Mouse (Mus musculus) neural tube, embryonic 13.5 days (tissue): Measurements from ENCODE around the gene Ugt2a2. TPM values are rescaled to one million over a fixed set of nuclear protein-coding genes. Genes with fewer than 3 reads are reported as not detected.
"Not testable (repeated sequence)": the region's sequence is repeated elsewhere in the genome, so short reads cannot be mapped to it uniquely, and the experiment has no call there.

Experiments used
- ATAC-seq: fragments of 200-750 bp; cut with Nextera tagmentation; 2 replicates; pipeline ENCODE4 v1.8.0; 2017; ENCODE audit warnings: low read depth, mild to moderate bottlenecking, moderate TSS enrichment, moderate library complexity
- H3K27ac ChIP-seq: fragments of 300-500 bp; sonication (generic); replicated peaks from 2 replicates; pipeline ENCODE4 v1.5.1; 2015; ENCODE audit warnings: moderate library complexity, mild to moderate bottlenecking, inconsistent platforms
- H3K27me3 ChIP-seq: fragments of 300-500 bp; sonication (generic); 2 replicates; pipeline ENCODE4 v1.6.1; 2015; ENCODE audit warnings: mild to moderate bottlenecking, inconsistent platforms
- H3K36me3 ChIP-seq: fragments of 300-500 bp; sonication (generic); 2 replicates; pipeline ENCODE4 v1.6.1; 2015; ENCODE audit warnings: mild to moderate bottlenecking, inconsistent platforms
- H3K4me1 ChIP-seq: fragments of 300-500 bp; sonication (generic); replicated peaks from 2 replicates; pipeline ENCODE4 v1.6.1; 2015; ENCODE audit warnings: inconsistent platforms
- H3K4me2 ChIP-seq: fragments of 300-500 bp; sonication (generic); 2 replicates; pipeline ENCODE4 v1.6.1; 2015; ENCODE audit warnings: inconsistent platforms, mild to moderate bottlenecking, moderate library complexity
- H3K4me3 ChIP-seq: fragments of 300-500 bp; sonication (generic); 2 replicates; pipeline ENCODE4 v1.5.1; 2015; ENCODE audit warnings: mild to moderate bottlenecking, inconsistent platforms
- H3K9ac ChIP-seq: fragments of 300-500 bp; sonication (generic); 2 replicates; pipeline ENCODE4 v1.6.1; 2015; ENCODE audit warnings: moderate library complexity, mild to moderate bottlenecking, inconsistent platforms
- H3K9me3 ChIP-seq: fragments of 300-500 bp; sonication (generic); 2 replicates; pipeline ENCODE4 v1.6.1; 2016; ENCODE audit warnings: inconsistent platforms
- WGBS: fragments of 180-500 bp; shearing (Covaris S2); methylation state at CpG from one replicate; pipeline ENCODE4 v1.1.7; 2015; 5-methylcytosine and 5-hydroxymethylcytosine counted together
- polyA plus RNA-seq: library from polyadenylated mRNA; unstranded; fragments of >200 nt; fragmentation: Nextera tagmentation; extraction: Ambion mirVana; gene quantifications from 2 replicates; pipeline ENCODE4 v1.2.1, GENCODE M21; 2015

Gene Ugt2a2
- not detected in 2 replicates for polyA plus RNA-seq

DNA sequence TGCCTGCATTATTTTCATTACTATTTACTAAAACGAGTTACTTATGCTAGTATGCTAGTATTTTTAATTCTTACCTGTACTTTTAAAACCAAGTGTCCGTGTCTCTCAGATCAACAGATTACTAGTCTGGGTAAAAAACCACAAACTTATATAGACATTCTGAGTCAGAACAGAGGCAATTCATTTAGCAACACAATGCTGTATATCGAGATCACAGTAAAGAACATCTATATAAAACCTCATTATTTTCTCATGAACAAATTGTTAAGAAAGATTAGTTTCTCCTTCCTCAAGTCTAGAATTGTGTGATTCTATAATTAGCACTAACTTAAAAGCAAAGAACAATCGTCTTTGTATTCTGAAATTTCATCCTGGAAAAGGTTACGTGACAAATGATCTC, at the start of gene Ugt2a2:
Gene Ugt2a2 (minus strand): TSS at position 101 of the 400 bp plus-strand sequence.
- Histone ChIP-seq H3K36me3 (no peaks in the 10 kb centered on the region), H3K4me3 (no peak within 1 kb of the TSS), H3K27me3 (no peaks in the 10 kb centered on the region), H3K4me1 (no peaks in the 10 kb centered on the region), H3K9me3 (no peaks in the 10 kb centered on the region), H3K4me2 (no peak within 1 kb of the TSS), H3K27ac (no peak within 1 kb of the TSS), H3K9ac (no peak within 1 kb of the TSS)
- no peak for ATAC-seq
- WGBS = 83% methylated on average over 5 of the region's 5 CpGs

DNA sequence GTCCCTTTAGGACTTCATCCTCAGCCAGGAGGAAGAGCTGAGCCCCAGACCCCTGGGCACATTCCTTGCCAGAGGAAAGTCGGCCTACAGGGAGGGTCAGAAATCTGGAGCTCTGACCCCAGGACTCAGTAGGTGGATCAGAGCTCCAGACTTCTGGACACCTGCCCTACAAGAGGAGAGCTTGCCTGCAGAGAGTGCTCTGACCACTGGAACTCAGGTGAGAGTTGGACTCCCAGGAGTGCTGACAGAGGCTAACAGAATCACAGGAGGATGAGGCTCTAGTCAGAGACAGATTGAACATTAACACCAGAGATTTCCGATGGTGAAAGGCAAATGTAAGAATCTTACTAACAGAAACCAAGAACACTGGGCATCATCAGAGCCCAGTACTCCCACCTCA, 41.5 kb upstream of the Ugt2a2 start:
- not testable (repeated sequence) for H3K9me3 ChIP-seq, H3K4me1 ChIP-seq, H3K4me3 ChIP-seq, ATAC-seq, H3K36me3 ChIP-seq, H3K9ac ChIP-seq, H3K27me3 ChIP-seq, H3K4me2 ChIP-seq, H3K27ac ChIP-seq
- WGBS = 91% methylated on average over 2 of the region's 2 CpGs

DNA sequence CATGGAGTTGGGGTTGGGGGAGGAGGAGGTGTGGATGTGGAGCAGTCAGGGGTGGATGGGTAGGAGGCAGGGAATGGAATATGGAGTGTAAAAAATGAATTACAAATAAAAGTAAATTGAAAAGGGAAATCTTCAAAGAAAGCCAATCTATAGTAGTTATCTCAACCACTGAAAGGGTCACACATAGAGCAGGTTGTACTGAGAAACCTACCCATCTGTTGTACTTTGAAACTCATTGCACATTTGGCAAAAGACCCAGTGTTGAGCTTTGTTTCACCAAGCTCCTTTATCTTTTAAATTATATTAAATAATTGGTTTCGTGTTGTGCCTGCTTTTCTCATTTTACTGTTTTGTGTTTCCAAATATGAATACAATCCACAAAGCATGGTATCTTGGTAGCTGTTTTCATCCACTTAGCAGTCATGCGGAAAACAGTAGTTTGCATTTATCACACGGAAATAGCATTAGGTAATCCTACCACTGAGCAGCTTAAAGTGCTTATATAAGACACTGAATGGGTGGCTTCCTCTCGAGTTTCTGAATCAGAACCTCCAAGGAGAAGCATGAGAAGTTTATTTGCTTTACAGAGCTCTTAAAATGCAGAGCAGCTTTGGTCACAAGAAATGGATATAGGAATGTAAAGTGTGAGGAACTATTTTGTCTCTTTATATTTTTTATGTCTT, 23.9 kb upstream of the Ugt2a2 start:
- H3K4me2 ChIP-seq = no peak overlapping the region
- no peak overlapping the region for H3K9ac ChIP-seq
- no peaks in the 10 kb centered on the region for H3K36me3 ChIP-seq
- no peak for ATAC-seq
- H3K27ac ChIP-seq = no peak overlapping the region
- no peak overlapping the region for H3K4me3 ChIP-seq
- H3K4me1 ChIP-seq = no peaks in the 10 kb centered on the region
- no peaks in the 10 kb centered on the region for H3K27me3 ChIP-seq
- 70% methylated on average over 4 of the region's 4 CpGs for WGBS
- H3K9me3 ChIP-seq = no peaks in the 10 kb centered on the region

DNA sequence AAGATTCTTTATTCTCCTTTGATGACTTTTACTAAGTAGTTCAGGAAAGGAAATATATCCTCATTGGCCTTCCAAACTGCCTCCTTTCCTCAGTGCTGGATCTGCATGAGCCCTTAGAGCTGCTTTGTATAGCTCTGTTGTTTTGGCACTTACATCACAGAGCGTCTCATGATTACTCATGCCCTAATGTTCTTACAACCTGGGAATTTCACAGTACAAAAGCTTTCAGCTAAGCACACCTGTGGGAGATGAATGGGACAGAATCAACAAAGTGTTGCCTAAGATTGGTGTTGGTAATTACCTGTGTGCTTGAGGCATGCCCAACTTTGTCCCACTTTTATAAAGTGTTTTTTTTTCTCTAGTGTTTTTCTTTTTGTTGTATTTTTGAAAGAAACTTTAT, 20.6 kb upstream of the Ugt2a2 start:
- ATAC-seq = no peak
- no peak overlapping the region for H3K4me3 ChIP-seq
- no peaks in the 10 kb centered on the region for H3K9me3 ChIP-seq
- no peak overlapping the region for H3K9ac ChIP-seq
- H3K4me1 ChIP-seq = no peaks in the 10 kb centered on the region
- WGBS = 75% methylated on average over 1 of the region's 1 CpGs
- H3K27me3 ChIP-seq = no peaks in the 10 kb centered on the region
- H3K27ac ChIP-seq = no peak overlapping the region
- no peak overlapping the region for H3K4me2 ChIP-seq
- H3K36me3 ChIP-seq = no peaks in the 10 kb centered on the region

DNA sequence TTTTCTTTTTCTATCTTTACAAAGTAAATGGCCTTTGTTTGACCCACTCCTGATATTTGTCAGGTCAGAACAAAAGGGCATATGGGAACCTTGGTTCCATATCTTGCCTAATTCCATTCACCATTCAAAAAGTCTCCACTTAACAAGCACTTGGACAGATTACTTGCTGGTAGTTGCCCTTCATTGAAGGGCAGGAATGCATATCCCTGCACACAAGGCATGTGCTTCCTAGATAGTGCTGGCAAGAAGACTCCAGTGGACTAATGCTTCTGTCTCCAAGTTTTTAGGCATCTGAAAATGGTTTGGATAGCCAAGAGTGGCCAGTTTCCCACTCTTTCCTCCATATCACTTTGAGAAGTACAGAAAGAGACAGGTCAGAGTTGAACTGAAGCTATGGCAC, 17.3 kb upstream of the Ugt2a2 start:
- H3K4me2 ChIP-seq = no peak overlapping the region

DNA sequence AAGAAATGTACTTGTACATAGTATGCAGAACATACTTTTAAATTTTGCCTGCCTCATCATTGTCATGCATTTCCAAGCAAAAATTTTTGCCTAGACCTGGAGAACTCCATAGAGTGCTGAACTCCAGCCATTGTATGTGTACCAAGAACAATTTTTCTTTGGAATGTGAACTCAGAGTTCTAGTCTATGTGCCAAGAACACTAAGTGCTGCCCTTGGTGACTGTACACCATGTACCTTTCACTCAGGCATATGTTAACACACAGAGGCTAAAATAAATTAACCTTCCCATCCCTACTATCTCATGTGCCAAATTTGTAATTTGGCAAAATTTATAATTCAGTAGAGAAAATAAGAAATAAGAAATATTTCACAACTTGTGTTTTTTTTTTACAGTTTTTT, 16.9 kb upstream of the Ugt2a2 start:
- H3K27ac ChIP-seq = no peak overlapping the region
- H3K27me3 ChIP-seq = no peaks in the 10 kb centered on the region
- no peak for ATAC-seq
- H3K36me3 ChIP-seq = no peaks in the 10 kb centered on the region
- no peaks in the 10 kb centered on the region for H3K9me3 ChIP-seq
- H3K4me3 ChIP-seq = no peak overlapping the region
- no peaks in the 10 kb centered on the region for H3K4me1 ChIP-seq
- H3K9ac ChIP-seq = no peak overlapping the region
- H3K4me2 ChIP-seq = no peak overlapping the region

More for the DNA sequence above, 17.3 kb upstream of the Ugt2a2 start:
- no peak overlapping the region for H3K9ac ChIP-seq
- H3K4me1 ChIP-seq = no peaks in the 10 kb centered on the region
- no peak overlapping the region for H3K27ac ChIP-seq
- no peak overlapping the region for H3K4me3 ChIP-seq
- no peaks in the 10 kb centered on the region for H3K27me3 ChIP-seq
- H3K36me3 ChIP-seq = no peaks in the 10 kb centered on the region
- no peaks in the 10 kb centered on the region for H3K9me3 ChIP-seq
- ATAC-seq = no peak

DNA sequence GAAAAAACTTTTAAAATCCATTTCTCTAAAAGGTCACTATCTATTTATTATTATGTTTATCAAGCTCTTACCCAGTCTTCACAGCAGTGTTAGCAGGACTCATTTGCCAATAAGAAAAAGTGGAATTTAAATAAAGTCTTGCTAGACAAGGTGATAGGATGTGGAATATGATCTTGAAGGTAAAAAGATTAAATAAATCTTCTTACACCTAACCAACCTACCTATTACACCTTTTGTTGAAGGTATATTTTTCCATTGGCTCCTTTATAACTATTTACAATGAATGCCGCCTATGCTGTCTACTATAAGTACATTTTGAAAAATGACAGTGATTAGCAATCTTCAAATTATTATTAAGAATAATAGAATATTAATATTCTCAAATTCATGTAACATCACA, 8.7 kb upstream of the Ugt2a2 start, which contains the start of gene Ugt2a1:
Gene Ugt2a1 (minus strand): TSS at position 101 of the 400 bp plus-strand sequence.
- Histone ChIP-seq H3K27ac (no peak within 1 kb of the TSS), H3K4me1 (no peaks in the 10 kb centered on the region), H3K9ac (no peak within 1 kb of the TSS), H3K9me3 (no peaks in the 10 kb centered on the region), H3K4me2 (no peak within 1 kb of the TSS), H3K27me3 (no peaks in the 10 kb centered on the region), H3K36me3 (no peaks in the 10 kb centered on the region), H3K4me3 (no peak within 1 kb of the TSS)
- WGBS = 96% methylated on average over 1 of the region's 1 CpGs
- ATAC-seq = no peak

DNA sequence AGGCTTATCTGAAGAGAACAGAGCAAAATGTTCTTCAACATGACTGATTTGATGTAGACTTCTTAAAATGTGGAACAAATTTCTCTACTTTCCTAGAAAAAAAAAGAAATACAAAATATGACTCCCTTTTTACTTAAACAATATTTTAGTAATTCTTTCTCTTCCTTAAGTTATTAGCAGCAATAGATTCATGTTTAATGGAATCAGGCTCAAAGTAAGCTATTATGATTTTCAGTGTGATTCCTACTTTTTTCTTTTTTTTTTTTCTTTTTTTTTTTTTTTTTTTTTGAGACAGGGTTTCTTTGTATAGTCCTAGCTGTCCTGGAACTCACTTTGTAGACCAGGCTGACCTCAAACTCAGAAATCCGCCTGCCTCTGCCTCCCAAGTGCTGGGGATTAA, 4.6 kb upstream of the Ugt2a2 start, which contains the start of gene Gm43638:
Gene Gm43638 (minus strand): TSS at position 101 of the 400 bp plus-strand sequence.
- not testable (repeated sequence) for H3K4me3 ChIP-seq, H3K9ac ChIP-seq, H3K36me3 ChIP-seq, H3K27me3 ChIP-seq, H3K9me3 ChIP-seq, ATAC-seq, H3K4me1 ChIP-seq, H3K4me2 ChIP-seq, H3K27ac ChIP-seq
- WGBS = 94% methylated on average over 1 of the region's 1 CpGs

DNA sequence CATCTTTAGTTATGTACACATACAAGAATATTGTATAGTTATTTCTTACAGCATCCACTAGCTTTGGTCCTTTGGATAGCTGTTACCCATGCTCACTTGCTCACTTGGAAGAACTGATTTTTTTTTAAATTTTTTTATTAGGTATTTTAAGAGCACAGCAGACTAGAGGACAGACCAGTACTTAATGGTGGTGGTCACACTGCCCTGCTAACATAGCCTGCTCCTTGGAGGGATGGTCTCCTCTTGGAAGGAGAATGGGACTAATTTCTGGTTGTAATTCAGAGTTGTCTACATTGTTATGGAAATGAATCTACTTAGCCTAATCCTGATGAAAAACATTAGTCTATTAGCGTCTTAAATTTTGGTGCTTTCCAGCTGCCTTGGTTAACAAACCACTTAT, 23.2 kb downstream of the Ugt2a2 start:
- WGBS = 33% methylated on average over 1 of the region's 1 CpGs
- no peak for ATAC-seq

DNA sequence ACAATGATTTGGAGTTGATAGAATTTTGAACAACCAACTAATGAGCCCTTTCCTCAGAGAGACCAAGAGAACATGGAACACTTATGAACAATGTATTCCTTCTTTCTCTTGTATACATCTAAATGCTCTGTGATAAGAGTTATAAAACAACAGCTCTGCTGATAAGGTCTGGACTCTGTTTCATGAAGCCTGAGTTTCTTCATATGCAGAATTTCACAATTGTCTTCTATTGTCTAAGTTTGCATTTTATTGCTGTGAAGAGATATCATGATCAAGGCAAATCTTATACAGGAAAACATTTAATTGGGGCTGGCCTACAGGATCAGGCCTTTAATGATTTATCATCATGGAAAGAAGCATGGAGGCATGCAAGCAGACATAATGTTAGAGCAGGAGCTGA, 24.4 kb downstream of the Ugt2a2 start:
- H3K36me3 ChIP-seq = no peaks in the 10 kb centered on the region
- no peak for ATAC-seq
- H3K9ac ChIP-seq = no peak overlapping the region
- H3K4me3 ChIP-seq = no peak overlapping the region
- no peaks in the 10 kb centered on the region for H3K4me1 ChIP-seq
- H3K9me3 ChIP-seq = no peaks in the 10 kb centered on the region
- no peaks in the 10 kb centered on the region for H3K27me3 ChIP-seq
- H3K27ac ChIP-seq = no peak overlapping the region
- H3K4me2 ChIP-seq = no peak overlapping the region

More for the DNA sequence above, 23.2 kb downstream of the Ugt2a2 start:
- Histone ChIP-seq H3K9ac (no peak overlapping the region), H3K36me3 (no peaks in the 10 kb centered on the region), H3K4me2 (no peak overlapping the region), H3K4me1 (no peaks in the 10 kb centered on the region), H3K9me3 (no peaks in the 10 kb centered on the region), H3K27ac (no peak overlapping the region), H3K4me3 (no peak overlapping the region), H3K27me3 (no peaks in the 10 kb centered on the region)

DNA sequence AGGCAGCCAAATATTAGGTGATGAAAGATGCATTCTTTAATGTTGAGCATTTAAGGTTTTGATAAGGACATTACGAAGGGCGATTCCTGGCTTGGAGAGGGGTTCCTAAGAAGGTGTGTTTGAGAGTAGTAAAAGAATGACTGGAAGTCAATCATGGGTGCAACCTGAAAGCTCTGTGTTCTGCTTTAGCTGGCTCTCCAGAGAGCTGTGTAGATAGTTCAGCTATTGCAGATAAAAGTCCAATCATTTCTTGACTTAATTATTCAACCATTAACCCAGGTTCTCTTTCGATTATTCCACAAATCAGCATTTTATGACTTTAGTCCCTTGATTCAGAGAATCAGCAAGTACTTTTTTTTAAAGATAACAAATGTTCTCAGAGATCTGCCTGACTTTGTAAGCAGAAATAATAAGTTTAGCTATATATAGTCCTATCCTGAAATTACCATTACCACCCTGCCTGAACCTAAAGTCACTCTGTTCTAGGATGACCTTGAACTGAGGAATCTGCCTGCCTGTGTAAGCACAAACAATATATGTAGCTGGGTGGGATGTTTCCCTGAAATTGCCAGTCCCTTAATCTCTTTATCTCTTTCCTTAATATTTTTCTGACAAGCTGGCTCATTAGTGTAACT, 25.7 kb downstream of the Ugt2a2 start:
- Histone ChIP-seq H3K4me1 (no peaks in the 10 kb centered on the region), H3K4me2 (no peak overlapping the region), H3K4me3 (no peak overlapping the region), H3K9ac (no peak overlapping the region), H3K36me3 (no peaks in the 10 kb centered on the region), H3K27me3 (no peaks in the 10 kb centered on the region), H3K9me3 (no peaks in the 10 kb centered on the region), H3K27ac (no peak overlapping the region)
- 83% methylated on average over 3 of the region's 3 CpGs for WGBS
- ATAC-seq = no peak

DNA sequence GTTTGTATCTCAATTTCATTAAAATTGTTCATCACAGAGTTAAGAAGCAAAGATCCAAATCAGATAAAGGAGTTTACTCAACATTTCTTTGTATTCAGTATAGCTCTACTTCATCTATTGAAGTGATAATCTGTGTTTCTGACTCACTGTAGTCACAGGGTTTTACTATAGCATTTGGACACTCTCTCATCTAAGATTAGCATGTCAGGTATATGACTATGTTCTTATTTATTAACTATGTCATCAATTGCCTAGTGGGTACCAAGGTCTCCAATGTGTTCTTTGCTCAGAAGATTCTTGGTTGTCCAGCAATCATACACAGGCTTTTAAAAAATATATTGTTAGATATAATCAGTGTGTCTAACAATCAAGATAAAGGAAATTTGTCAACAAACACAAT, 26.5 kb downstream of the Ugt2a2 start:
- no peaks in the 10 kb centered on the region for H3K4me1 ChIP-seq
- H3K4me2 ChIP-seq = no peak overlapping the region
- H3K36me3 ChIP-seq = no peaks in the 10 kb centered on the region
- no peak overlapping the region for H3K4me3 ChIP-seq
- H3K9me3 ChIP-seq = no peaks in the 10 kb centered on the region
- no peak overlapping the region for H3K9ac ChIP-seq
- no peaks in the 10 kb centered on the region for H3K27me3 ChIP-seq
- no peak for ATAC-seq
- no peak overlapping the region for H3K27ac ChIP-seq

DNA sequence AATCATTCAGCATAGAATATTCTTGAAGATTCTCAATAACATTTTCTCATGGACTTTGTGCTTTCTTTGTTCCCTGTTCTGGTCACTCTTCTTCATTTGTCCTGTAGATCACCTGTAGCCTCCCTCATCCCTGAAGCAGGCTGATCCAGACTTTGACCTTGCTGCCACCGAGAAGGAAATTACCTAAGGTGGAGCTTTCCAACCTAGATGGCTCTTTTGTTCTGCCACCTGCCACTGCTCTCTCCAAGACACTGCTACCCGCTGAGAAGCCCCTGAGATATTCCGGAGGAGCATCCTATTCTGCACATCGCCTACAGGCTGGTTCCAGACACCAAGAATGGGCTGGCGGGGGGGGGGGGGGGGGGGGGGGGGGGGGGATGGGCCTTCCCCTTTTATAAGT, 29.5 kb downstream of the Ugt2a2 start:
- not testable (repeated sequence) for H3K4me2 ChIP-seq, H3K9ac ChIP-seq, H3K27ac ChIP-seq, H3K36me3 ChIP-seq, ATAC-seq, H3K4me3 ChIP-seq, H3K9me3 ChIP-seq, H3K4me1 ChIP-seq, H3K27me3 ChIP-seq
- WGBS = 81% methylated on average over 4 of the region's 5 CpGs
